Mouse (Mus musculus) cerebellum, postnatal 10 days (tissue): Measurements from ENCODE around the gene Sytl1.
A peak's percentile ranks its signal among the peaks of the same experiment; 100 is the strongest.

Source experiments
- DNase-seq, 2 experiments: peaks; one replicate each; pipeline ENCODE4 v3.0.0; 2021; ENCODE audit warnings: mixed read lengths in 2 of 2

Sytl1 gene

DNA sequence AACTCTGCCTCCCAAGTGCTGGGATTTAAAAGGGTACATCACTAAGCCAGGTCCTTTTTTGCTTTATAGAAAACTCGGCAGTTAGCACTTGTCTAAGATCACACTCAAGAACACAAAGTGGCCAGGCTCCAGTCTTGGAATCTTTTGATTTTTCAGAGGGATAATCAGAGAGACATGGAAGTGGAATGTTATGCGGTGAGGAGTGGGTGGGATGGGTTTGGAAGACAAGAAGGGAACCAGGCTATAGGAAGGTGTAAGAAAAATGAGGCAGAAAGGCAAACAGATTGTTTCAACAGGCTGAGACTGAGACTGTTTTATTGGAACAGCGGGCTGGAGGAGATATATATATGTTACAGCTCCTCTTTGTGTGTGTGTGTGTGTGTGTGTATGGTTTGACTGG is 15.6 kb upstream of the Sytl1 start:
- DNase-seq = no peak

DNA sequence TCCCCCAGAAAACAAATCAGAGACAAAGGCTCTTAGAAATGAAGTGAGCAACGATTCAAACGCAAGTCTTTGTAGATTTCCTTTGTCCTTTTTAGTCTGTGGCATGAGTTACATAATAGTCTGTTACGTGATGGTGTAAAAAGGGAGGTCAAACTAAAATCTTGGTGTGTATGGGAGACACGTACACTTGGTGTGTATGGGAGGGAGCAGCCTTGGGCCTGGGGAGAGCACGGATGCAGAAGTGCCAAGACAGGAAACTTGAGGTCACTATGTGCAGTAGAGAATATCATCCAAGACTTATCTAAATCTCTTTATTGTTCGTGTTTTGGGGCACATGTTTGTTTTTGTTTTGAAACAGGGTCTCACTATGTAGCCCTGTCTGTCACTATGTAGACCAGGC is 15.2 kb upstream of the Sytl1 start:
- DNase-seq = no peak

DNA sequence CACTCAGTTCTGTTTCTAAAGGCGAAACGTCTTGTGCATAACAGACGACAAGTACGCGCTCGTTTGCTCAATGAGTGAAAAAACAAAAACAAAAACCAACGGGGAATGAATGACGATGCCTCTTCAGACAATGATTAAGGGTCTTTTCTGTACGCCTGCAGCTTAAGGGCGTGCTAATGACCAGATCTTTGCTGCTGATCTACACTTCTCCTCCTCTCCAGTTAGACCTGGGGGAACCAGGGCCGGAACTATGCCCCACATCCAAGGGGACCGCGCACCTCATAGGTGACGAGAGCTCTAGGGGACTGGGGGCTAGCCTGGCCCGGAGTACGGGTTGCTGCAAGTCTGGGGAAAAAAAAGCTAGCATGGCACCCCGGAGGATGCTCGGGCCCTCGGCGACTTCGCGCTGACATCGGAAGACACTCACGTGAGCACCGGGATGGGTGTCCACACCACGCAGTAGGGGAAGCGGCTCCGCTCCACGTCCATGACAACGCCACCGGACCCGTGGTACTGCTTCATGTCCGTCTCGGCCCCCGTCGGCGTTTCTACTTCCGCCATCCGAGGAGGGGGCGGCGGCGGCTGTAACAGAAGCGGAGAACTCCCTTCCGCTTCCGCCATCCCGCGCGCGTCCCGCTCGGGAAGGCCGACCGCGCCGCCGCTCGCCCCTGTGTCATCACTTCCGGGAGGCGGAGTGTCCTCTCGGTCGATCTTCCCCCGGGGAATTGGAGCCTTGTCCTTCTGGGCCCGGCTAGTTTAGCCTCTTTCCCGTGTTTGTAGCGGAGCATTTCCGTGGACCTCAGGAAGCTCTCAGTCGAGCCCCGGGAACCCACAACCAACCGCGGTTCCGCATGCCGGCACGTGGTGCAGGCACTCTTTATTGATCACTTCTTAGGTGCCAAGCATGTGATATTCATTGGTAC is 14.5 kb upstream of the Sytl1 start, which contains the start of gene Tmem222:
Tmem222 (minus strand) TSS at position 689 of the 923 bp plus-strand sequence.
- peak; percentile 97 to 99 for DNase-seq

DNA sequence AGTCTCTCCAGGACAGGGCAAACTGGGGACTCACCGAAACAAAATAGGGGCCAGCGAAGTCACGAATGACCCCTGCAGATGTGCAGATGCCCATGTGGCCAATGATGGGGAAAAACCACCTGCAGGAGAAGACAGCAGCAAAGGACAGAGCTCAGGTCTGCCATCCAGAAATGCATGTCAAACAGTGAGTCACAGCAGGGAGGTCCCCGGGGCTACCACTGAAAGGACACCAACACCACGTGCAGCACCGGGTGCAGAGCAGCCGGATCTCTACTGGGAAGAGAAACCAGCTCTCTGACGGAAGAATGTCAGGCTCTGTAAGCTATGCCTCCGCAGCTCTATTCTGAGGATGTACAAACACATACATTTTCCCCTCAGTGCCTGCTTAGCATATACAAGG is 8.0 kb upstream of the Sytl1 start:
- peak in 1 of 2 experiments; percentile 18 for DNase-seq

DNA sequence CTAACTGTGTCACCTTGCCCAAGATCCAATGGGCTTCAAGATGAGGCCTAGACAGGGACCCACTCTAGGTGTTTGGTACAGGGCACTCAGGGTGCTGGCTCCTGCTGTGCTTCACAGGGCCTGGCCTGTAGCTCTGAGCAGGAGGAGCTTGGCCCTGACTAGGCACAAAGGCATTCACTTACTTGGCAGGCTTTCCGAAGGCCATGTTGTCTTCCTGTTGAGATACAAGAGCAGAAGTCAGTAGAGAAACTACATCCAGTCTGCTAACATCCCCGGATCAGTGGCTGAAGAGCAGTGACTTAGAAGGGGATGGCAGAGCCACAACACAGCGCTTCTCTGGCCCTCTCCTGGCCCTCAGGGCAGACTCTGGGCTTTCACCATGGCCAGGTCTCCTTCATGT is 6.7 kb upstream of the Sytl1 start:
- DNase-seq = no peak

DNA sequence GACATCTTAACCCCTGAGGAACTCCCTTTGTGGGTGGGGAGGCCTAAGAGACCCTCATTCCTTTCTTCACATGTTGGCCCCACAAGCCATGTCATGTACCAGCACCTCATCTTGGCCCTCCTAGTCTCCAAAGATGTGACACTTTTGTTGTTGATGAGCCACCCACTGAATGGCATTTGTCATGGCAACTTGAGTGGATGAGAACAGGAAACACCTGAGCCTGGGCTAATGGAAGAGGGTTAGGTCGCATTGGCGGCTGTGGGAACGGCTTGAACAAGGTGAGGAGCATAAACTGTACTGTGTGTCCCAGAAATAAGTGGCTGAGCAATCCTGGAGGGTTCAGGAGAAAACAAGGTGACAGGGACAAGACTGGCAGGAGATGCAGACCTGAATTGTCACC is 6.0 kb upstream of the Sytl1 start:
- no peak for DNase-seq

DNA sequence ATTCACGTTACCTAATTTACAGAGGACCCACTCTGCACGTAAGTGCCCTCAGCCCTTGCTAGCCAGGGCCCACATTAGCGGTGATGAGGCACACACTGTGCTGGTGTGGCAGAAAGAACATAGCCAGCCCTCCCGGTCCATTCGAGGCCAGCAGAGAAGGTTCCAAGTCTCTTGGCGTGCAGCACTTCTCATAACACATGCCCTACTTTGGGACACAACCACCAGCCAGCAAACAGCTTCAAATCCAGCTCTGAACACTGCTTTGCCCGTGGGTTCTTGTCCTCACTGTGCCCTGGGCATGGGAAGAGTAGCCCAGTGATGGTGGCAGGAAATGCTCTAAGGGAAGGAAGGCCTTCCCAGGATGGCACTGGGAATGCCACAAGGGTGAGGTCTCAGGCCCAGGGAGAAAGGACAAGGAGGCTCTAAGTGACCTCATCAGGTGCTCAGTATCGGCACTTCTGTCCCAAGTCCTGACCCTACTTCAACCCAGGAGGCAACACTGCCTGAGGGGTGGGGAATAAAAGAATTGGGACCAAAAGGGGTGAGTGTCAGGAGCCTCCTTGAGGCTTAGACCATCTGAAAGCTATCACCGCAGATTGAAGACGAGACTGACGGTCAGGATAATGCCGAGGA is 3.5 kb upstream of the Sytl1 start:
- no peak for DNase-seq

DNA sequence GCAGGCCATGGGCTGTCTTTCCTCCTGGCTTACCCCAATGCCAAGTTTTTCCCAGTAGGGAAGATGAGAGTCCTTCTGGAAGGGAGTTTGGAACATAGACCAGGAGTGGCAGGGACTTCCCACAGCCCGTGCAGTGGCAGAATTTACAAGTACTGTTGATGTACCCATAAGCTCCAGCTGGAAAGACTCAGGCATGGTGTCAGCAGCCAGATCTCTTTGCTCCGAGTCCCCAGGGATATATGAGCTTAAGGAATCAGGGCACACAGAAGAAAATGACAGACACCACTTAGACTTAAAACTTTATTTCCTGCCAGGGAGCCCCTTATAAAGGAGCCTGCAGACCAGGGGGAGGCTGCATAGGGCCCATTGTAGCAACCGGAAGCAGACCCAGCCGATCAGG is 2.8 kb upstream of the Sytl1 start:
- DNase-seq = no peak

DNA sequence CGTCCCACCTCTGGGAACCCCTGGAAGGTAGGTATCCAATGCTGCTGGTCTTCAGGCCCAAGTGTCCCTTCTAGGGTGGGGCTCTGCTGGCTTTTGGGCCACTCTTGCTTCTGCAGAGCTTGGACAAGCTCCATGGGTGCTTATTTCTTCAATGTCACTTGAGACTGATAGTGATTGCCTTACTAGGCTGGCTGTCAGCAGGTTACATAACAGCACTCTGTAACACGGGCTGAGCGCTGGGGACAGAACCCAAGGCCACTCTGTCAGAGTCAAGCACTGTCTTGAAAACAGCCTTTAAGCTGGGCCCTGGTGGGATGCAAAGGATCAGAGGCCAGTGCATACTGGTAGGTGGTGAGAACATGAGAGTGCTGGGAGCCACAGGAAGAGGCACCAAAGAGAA is 2.4 kb upstream of the Sytl1 start:
- no peak for DNase-seq

DNA sequence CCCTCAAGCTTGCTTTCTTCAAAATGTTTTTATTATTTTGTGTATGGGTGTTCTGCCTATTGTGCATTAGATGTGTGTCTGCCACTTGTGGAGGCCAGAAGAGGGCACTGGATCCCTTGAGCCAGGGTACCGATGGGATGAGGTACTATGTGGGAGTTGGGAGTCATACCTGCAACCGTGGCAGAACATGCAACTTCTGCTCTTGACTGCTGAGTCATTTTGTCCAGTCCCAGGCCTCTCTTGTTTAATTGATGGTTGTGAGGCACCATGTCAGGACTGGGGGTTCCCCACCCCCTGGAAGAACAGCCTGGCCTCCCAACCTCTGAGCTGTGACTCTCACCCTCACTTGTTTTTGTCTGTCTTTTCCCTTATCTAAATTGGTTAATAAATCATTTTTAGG is 1.6 kb upstream of the Sytl1 start:
- DNase-seq = no peak

DNA sequence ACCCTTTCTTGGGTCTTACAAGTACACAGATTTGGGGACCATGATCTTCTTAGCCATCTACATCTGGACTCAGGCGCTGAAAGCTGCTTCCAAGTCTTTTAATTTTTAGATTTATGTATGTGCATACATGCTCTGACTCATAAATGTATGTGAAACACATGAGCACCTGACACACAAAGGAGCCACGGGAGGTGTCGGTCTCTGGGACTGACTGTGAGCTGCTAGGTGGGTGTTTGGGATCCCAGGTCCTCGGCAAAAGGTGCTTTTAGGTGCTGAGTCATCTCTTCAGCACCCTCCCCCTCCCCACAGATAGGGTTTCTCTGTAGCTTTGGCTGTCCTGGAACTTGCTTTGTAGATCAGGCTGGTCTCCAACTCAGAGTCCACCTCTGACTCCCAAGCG is 843 bp upstream of the Sytl1 start:
- no peak for DNase-seq

DNA sequence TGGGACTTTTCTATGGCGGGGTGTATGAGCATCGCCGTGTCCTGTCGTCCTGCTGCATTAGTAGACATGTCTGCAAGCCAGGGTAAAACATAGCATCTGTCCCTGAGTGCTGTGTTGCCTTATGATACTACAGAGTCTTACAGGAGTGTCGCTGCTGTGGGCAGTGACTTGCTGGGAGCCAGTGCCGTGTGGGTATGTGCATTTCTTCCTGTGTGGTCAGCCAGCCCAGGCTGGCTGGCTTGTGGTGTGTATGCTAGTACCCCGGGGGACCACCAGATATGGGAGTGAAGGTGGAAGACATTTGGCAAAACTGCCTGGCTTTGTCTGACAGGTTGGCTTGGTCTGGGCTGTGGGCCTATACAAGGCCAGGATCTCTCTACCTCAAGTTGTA is 543 bp downstream of the Sytl1 start:
- DNase-seq = no peak

DNA sequence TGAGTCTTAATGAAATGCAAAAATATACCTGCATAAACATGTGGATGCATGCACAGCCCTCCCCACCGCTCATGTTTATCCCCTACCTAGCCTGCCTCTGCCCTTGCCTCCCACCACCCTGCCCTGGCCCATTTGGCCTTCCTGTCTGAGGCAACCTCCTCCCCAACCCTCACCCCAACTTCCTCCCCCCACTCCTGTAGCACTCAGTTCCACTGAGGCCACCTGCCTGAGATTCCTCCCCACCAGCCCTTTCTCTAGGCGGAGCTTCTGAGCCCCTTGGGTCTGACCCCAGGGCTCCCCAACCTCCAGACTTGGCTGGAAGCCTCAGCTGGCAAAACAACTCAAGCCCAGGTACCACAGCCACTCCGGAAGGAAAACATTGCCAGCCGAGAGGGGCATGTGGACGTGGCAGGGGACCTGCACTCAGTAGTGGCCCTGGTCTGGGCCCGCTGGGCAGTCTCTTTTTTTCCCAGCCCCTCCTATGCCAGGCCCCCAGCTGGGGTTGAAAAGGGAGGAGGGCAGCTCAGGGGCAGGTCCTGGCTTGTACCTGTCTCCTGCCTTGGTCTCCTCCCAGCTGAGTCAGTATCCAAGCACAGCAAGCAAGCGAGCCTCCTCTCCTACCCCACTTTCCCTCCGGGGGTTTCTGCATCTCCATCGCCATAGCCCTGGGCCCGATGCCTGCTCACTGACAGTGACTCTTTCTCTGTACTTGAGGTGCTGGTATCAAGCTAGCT is 1.1 kb downstream of the Sytl1 start:
- no peak for DNase-seq

DNA sequence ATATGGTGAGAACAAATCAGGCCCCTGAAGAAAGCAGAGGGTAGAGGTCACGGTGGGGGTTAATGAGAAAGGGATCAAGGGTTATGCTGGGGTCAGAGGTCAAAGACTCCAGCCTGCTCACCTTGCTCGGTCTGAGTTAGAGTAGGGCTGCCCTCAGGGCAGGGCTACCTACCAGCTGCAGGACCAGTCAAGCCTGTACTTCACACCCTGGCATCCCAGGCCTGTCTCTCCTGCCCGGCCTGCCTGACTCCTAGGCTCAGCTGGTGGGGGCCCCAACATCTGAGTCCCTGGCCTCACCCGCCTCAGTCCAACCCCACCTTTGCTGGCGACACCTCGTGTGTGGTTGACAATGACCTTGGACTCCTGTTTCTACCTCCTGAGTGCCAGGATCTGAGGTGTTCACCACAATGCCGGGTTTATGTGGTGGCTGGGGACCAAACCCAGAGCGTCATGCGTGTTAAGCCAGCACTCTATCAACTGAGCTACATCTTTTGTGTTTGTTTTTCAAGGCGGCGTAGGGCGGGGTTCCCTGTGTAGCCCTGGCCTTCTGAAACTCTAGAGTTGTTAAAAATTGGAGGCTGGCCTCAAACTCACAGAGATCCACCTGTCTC is 5.0 kb downstream of the Sytl1 start:
- no peak for DNase-seq

DNA sequence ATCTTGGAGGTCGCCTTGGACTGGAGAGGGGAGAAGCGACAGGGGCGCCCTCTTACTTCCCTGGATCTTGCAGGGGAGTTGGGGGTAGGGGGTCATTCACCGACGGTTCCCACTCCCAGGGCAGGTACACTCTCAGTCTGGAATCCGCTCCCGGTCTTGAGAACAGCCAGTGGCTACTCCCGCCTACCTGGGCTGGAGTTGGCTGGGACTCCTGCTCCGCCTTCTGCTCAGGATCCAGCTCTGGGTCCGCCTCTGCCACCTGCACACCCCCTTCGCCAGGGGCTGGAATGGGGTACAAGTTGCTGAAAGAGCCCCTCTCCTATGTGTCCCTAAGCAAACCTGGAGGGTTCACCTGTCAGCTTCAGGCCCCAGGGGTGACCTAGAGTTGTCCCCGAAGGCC is 5.7 kb downstream of the Sytl1 start:
- no peak for DNase-seq

DNA sequence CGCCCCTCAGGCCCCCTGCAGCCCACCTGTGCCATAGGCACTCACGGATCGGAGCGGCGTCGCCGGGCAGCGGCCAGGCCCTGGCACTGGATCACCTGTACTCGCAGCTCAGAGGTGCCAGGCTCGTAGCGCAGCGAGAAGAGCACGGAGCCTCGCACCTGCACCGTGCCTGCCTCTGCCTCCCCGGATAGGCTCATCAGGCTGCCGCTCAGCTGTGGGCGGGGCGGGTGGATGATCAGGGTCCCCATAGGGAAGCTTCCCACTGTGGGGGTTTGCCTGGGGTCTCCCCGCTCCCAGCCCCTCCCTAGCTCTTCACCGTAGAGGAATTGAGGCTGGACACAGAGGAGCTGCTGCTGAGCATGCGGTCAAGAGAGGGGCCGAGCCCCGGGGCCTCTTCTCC is 6.1 kb downstream of the Sytl1 start:
- DNase-seq = no peak

DNA sequence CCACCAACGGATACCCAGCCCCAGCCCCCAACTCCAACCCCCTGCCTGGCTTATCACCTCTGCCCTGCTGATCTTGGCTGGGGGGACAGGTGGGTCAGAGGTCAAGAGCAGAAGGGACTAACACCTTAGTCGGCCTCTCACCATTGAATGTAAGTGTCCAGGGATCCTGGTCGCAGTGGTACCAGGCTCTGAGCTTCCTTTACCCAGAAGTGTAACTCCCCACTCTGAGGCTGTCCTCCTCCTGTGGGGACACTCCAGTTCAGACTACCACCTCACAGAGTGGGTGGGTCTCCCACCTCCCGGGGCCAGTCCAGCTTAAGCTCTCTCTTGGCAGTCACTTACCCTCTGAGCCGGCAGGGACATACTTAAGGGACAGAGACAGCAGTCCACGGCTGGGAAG is 7.5 kb downstream of the Sytl1 start:
- no peak for DNase-seq

DNA sequence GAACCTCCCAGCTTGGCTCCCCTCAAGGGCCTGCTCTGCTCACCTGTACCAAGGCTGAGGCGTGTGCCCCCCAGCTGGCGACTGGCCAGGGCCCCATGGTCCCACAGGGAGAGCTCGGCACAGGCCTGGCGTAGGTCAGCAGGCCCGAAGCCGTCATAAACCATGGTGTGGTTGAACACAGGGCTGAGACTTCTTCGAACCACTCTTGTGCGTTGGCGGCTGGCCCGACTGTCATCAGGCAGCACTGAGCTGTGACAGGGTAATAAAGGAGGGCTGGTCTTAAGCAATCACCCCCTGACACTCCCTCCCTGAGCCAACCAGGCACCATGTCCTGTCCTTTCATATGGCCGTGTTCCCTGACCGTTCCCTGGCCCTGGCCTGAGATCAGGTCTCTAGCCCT is 9.5 kb downstream of the Sytl1 start:
- peak; percentile 43 to 46 for DNase-seq

DNA sequence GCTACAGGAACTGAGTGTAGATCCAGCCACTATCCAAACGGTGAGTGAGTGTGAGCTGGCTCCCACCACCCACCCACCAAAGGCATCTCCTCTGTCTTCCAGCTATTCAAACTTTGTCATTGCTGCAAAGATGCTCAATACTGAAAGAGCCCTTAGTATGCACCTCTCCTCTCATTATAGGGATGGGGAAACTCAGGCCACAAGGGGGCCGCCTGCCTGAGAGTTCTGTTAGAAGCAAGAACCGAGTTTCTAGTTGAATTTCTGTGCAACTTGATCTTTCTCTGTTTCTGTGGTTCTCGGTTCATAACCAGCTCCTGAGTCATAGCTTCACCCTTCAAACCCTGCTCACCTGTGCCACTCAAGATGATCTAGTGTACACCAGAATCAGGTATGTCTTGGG is 10.8 kb downstream of the Sytl1 start:
- DNase-seq = peak in 1 of 2 experiments; percentile 45

DNA sequence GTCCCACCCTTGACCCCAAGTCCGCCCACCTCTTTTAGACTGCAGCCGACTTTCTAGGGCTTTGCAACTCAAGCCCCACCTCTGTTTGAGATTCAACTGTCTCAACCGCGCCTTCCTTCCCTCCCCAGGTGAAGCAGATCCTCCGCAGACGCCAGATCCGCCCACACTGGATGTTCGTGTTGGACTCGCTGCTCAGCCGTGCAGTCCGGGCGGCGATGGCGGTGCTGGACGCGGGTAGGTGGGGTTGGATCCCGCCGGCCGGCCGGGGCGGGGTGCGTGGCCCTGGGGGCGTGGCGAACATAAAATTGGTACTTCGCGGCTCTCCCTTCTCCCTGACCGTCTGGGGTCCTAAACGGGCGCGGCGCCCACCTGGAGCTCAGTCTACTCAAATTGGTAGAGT is 11.7 kb downstream of the Sytl1 start:
- DNase-seq = peak; percentile 48 to 52

DNA sequence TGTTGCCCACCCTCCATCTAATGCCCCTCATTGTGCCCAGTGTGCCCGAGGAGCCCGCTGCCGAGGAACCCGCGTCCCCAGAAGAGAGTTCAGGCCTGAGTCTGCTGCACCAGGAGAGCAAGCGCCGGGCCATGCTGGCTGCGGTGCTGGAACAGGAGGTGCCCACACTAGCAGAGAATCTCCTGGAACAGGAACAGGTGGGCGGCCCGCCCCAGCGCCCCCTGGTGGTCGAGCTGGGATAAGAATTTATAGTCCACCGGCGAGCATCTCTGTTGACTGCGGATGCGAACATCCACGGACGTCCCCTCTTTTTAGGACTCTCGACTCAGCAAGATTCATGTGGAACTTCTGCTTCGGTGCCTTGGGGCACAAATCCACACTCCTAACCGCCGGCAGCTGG is 12.3 kb downstream of the Sytl1 start:
- peak; percentile 95 to 97 for DNase-seq

DNA sequence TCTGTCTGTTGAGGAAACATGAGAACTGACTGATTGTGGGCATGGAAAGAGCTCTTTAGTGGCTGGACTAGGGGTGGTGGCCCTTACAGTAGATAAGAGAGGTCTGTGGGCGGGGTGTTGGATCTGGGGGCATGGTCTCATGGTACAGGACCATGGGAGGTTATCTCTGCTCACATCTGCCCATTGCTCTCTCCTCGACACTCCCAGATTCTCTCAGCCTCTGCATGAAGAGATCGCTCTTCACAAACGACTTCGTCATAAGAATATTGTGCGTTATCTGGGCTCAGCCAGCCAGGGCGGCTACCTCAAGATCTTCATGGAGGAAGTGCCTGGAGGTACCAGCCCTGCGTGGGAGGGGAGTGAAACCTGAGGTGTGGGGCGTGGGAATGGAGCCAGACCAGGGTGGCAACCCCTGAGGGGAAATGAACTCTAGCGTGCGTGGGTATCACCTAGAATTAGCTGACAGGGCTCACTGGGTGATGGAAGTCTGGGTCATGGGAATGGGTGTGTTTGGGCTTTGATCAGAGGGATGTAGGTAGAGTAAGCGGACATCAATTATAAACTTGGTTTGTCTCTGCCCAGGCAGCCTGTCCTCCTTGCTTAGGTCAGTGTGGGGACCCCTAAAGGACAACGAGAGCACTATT is 15.0 kb downstream of the Sytl1 start:
- no peak for DNase-seq

DNA sequence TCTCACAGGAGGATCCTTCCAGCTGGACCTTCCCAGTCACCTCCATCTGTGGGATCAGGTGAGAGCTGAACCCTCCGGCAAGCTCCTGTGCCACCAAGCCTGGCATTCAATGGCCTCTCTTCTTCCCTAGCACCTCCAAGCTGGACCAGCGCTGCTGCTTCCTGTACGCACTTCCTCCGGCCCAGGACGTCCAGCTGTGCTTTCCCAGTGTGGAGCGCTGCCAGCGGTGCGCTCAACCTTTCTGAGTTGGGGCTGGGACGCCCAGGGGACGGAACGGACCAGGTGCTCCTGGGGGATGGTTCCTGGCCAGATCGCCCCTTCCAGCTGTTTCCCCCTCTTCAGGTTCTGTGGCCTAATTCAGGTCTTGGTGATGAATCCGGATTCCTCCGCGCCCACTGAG is 15.8 kb downstream of the Sytl1 start:
- no peak for DNase-seq
